ENCODE assay signal across 8 mouse cellular contexts in genomic region chr7:142373641-142374412, GRCm38 (mm10). TPM values are rescaled to one million over a fixed set of nuclear protein-coding genes. Genes with fewer than 3 reads are reported as not detected.
DNase-seq lines count a peak whose midpoint lies in the region; ATAC-seq and TF ChIP-seq lines count a peak whose summit lies in the region.

Ifitm10 (minus strand) TSS chr7:142373753.

- ATAC-seq in forebrain, postnatal 0 days, result no peak
- no peak for ATAC-seq in forebrain, embryonic 15.5 days (replicated peaks)
- ATAC-seq in neural tube, embryonic 12.5 days (ENCODE audit: low FRiP score, low read depth), result no peak
- no peak for ATAC-seq in monocyte, adult 5-6 weeks (replicated peaks; ENCODE audit: insufficient number of reproducible peaks, low FRiP score, low TSS enrichment, poor library complexity, severe bottlenecking)
- no peak for ATAC-seq in frontal cortex, adult (ENCODE audit: low TSS enrichment)

- H3K36me3 ChIP-seq in forebrain, postnatal 0 days (ENCODE audit: insufficient read depth), result peaks cover 39% of the 10 kb centered on the region
- H3K36me3 ChIP-seq in forebrain, embryonic 15.5 days, result peaks cover 28% of the 10 kb centered on the region
- peaks cover 38% of the 10 kb centered on the region for H3K36me3 ChIP-seq in neural tube, embryonic 12.5 days

- no peak for TF ChIP-seq CTCF in forebrain, postnatal 0 days (IDR thresholded peaks at IDR 0.05; ENCODE audit: low read depth)

- 0 out of 2 replicates have a peak, but pooled peaks cover 6% of the 10 kb centered on the region for H3K4me1 ChIP-seq in forebrain, postnatal 0 days (ENCODE audit: insufficient read depth)
- H3K4me1 ChIP-seq in forebrain, embryonic 15.5 days, result peaks cover 14% of the 10 kb centered on the region
- H3K4me1 ChIP-seq in neural tube, embryonic 12.5 days, result 0 out of 2 replicates have a peak, but pooled peaks cover 10% of the 10 kb centered on the region

- H3K4me2 ChIP-seq in forebrain, postnatal 0 days (ENCODE audit: low read depth), result 0 out of 2 replicates have a peak within 1 kb of the TSS, but pooled peaks have one; percentile 85
- H3K4me2 ChIP-seq in forebrain, embryonic 15.5 days (replicated peaks), result no peak within 1 kb of the TSS
- peak within 1 kb of the TSS; percentile 61; the same call in 1 of the 2 replicates for H3K4me2 ChIP-seq in neural tube, embryonic 12.5 days (replicated peaks)

- no peak for DNase-seq in forebrain, postnatal 0 days
- no peak for DNase-seq in neural tube, embryonic 10.5 days (ENCODE audit: extremely low spot score, low spot score)
- peak; percentile 46 to 58 for DNase-seq in kidney, postnatal 36 days
- DNase-seq in adrenal gland, postnatal 10 days, result no peak

- 75% methylated on average over 8 of the region's 8 CpGs for WGBS in forebrain, postnatal 0 days
- 72% methylated on average over 8 of the region's 8 CpGs for WGBS in forebrain, embryonic 15.5 days
- WGBS in neural tube, embryonic 12.5 days, result 74% methylated on average over 8 of the region's 8 CpGs

- H3K9me3 ChIP-seq in forebrain, postnatal 0 days (ENCODE audit: low read length), result no peaks in the 10 kb centered on the region
- no peaks in the 10 kb centered on the region for H3K9me3 ChIP-seq in forebrain, embryonic 15.5 days
- H3K9me3 ChIP-seq in neural tube, embryonic 12.5 days, result no peaks in the 10 kb centered on the region

- no peak within 1 kb of the TSS for H3K27ac ChIP-seq in forebrain, postnatal 0 days (ENCODE audit: low read depth, low read length)
- H3K27ac ChIP-seq in forebrain, embryonic 15.5 days (replicated peaks), result no peak within 1 kb of the TSS
- H3K27ac ChIP-seq in neural tube, embryonic 12.5 days, result no peak within 1 kb of the TSS

- H3K4me3 ChIP-seq in forebrain, postnatal 0 days (ENCODE audit: low read depth, low read length), result no peak within 1 kb of the TSS
- H3K4me3 ChIP-seq in forebrain, embryonic 15.5 days, result no peak within 1 kb of the TSS
- no peak within 1 kb of the TSS for H3K4me3 ChIP-seq in neural tube, embryonic 12.5 days

- H3K27me3 ChIP-seq in forebrain, postnatal 0 days (ENCODE audit: insufficient read depth, low read length), result 0 out of 2 replicates have a peak, but pooled peaks cover 7% of the 10 kb centered on the region
- peaks cover 25% of the 10 kb centered on the region for H3K27me3 ChIP-seq in forebrain, embryonic 15.5 days
- H3K27me3 ChIP-seq in neural tube, embryonic 12.5 days (replicated peaks), result peaks cover 41% of the 10 kb centered on the region

- no peak within 1 kb of the TSS for H3K9ac ChIP-seq in forebrain, postnatal 0 days
- H3K9ac ChIP-seq in forebrain, embryonic 15.5 days (replicated peaks), result no peak within 1 kb of the TSS
- H3K9ac ChIP-seq in neural tube, embryonic 12.5 days, result no peak within 1 kb of the TSS

RNA-seq across cellular contexts. Expression of gene Ifitm10, which starts in this region (rescaled TPM):
- 5.6 and 6.6 TPM in 2 replicates for total RNA-seq in forebrain, postnatal 0 days (2014; rRNA removed)
- polyA plus RNA-seq in forebrain, postnatal 0 days (2015; fragmentation: Nextera tagmentation; extraction: Ambion mirVana), result 10.2 and 13.0 TPM in 2 replicates
- polyA plus RNA-seq in forebrain, embryonic 15.5 days (2015; fragmentation: Nextera tagmentation; extraction: Ambion mirVana), result 2.4 and 3.1 TPM in 2 replicates
- 0.47 and 1.2 TPM in 2 replicates for polyA plus RNA-seq in neural tube, embryonic 12.5 days (2016; fragmentation: Nextera tagmentation; extraction: Ambion mirVana)
- 10.2 to 46.5 TPM (median 13.9 TPM) in 3 replicates for total RNA-seq in monocyte, adult 5-6 weeks (2017)
- total RNA-seq in adrenal gland, postnatal 10 days (2021), result 1 to 10 TPM; 3.5 to 3.6 TPM

Comparison
In these comparisons a context has a peak if more than half of its experiments do, and no peak if none do; other contexts are left out.
1. DNase-seq: peak in kidney, postnatal 36 days (2 of 2); none in forebrain, postnatal 0 days (single experiment), neural tube, embryonic 10.5 days (single experiment) and adrenal gland, postnatal 10 days (single experiment).